ENCODE assay signal across 9 mouse cellular contexts in the genomic region with DNA sequence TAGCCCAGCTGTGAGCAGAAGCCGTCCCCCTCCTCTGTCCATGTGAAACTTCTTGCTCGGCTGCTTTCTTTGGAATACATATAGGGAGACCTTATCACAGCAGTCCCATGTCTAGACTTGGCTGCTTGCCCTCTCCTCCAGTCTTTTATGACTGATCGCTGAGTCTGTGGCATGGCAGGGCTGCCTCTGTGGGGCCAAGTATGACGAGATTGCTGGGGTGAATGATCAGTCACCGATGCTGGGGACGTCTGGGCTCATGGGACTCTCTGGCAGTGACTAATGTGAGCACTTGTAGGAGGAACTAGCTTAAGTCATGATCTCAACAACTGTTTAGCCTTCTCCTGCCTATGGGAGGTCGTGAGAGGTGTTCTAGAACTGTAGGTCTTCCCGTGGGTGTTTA. TPM values are rescaled to one million over a fixed set of nuclear protein-coding genes. Genes with fewer than 3 reads are reported as not detected.
DNase-seq lines count a peak whose midpoint lies in the region; ATAC-seq and TF ChIP-seq lines count a peak whose summit lies in the region.
"Had no signal": no experiment of that assay in that cellular context is flagged by ENCODE, and none has a peak within 500 bp of the region (broad histone marks: within the 10 kb centered on the region; RNA-seq: fewer than 3 reads in every experiment).

No protein-coding gene starts in this region.

- no peak overlapping the region for H3K9ac ChIP-seq in intestine, postnatal 0 days (ENCODE audit: low read depth, low read length)
- no peak overlapping the region for H3K9ac ChIP-seq in forebrain, postnatal 0 days
- H3K9ac ChIP-seq: embryonic facial prominence, embryonic 13.5 days had no signal

- H3K4me3 ChIP-seq in bone marrow macrophage, adult 2 months (ENCODE audit: insufficient read depth, low read length): peak overlapping the region; percentile 14
- no peak overlapping the region for H3K4me3 ChIP-seq in intestine, postnatal 0 days (ENCODE audit: low read depth, low read length)
- H3K4me3 ChIP-seq in left cerebral cortex, adult 2 months: no peak overlapping the region
- no peak overlapping the region for H3K4me3 ChIP-seq in forebrain, postnatal 0 days (ENCODE audit: low read depth, low read length)
- H3K4me3 ChIP-seq: embryonic facial prominence, embryonic 13.5 days had no signal

- peak; percentile 98 for DNase-seq in heart, adult 11 months
- no peak for DNase-seq in heart, adult 8-10 months (ENCODE audit: low spot score)
- DNase-seq in frontal cortex, adult 2 months (ENCODE audit: extremely low spot score in 1 of 2, low spot score in 1 of 2): no peak
- no peak for DNase-seq in left cerebral cortex, adult 2 months (ENCODE audit: extremely low spot score in 1 of 2, low spot score in 2 of 2)
- DNase-seq in forebrain, postnatal 0 days: no peak

- no peak for TF ChIP-seq CTCF in bone marrow macrophage, adult 2 months (IDR thresholded peaks at IDR 0.05; ENCODE audit: low read depth, low read length)
- no peak for TF ChIP-seq CTCF in intestine, postnatal 0 days (IDR thresholded peaks at IDR 0.05; ENCODE audit: low read depth)
- no peak for TF ChIP-seq CTCF in left cerebral cortex, adult 2 months (IDR thresholded peaks at IDR 0.05)
- no peak for TF ChIP-seq CTCF in forebrain, postnatal 0 days (IDR thresholded peaks at IDR 0.05; ENCODE audit: low read depth)

- ATAC-seq in intestine, postnatal 0 days: peak; percentile 84
- peak; percentile 67 for ATAC-seq in monocyte, adult 5-6 weeks (replicated peaks; ENCODE audit: insufficient number of reproducible peaks, low FRiP score, low TSS enrichment, poor library complexity, severe bottlenecking)
- ATAC-seq in forebrain, postnatal 0 days: no peak

- no peak for TF ChIP-seq POLR2A in bone marrow macrophage, adult 2 months (IDR thresholded peaks at IDR 0.05; ENCODE audit: borderline replicate concordance, low read depth, low read length)

- H3K4me1 ChIP-seq in bone marrow macrophage, adult 2 months (ENCODE audit: control insufficient read depth, insufficient read depth, low read length): peaks cover 47% of the 10 kb centered on the region
- peaks cover 27% of the 10 kb centered on the region for H3K4me1 ChIP-seq in intestine, postnatal 0 days (replicated peaks; ENCODE audit: control insufficient read depth, insufficient read depth, low read length)
- H3K4me1 ChIP-seq in forebrain, postnatal 0 days (ENCODE audit: insufficient read depth): no peaks in the 10 kb centered on the region

- H3K27ac ChIP-seq in bone marrow macrophage, adult 2 months (ENCODE audit: insufficient read depth, low read depth, low read length): peak overlapping the region; percentile 68
- H3K27ac ChIP-seq in intestine, postnatal 0 days (ENCODE audit: low read depth, low read length): peak overlapping the region; percentile 83
- no peak overlapping the region for H3K27ac ChIP-seq in left cerebral cortex, adult 2 months
- H3K27ac ChIP-seq in forebrain, postnatal 0 days (ENCODE audit: low read depth, low read length): no peak overlapping the region
- H3K27ac ChIP-seq: embryonic facial prominence, embryonic 13.5 days had no signal

- WGBS in intestine, postnatal 0 days: 11% methylated on average over 8 of the region's 8 CpGs
- WGBS in forebrain, postnatal 0 days: 66% methylated on average over 8 of the region's 8 CpGs

- peak overlapping the region; percentile 18; the same call in 1 of the 2 replicates for H3K4me2 ChIP-seq in intestine, postnatal 0 days (replicated peaks; ENCODE audit: low read depth)
- H3K4me2 ChIP-seq in forebrain, postnatal 0 days (ENCODE audit: low read depth): no peak overlapping the region
- H3K4me2 ChIP-seq: embryonic facial prominence, embryonic 13.5 days had no signal

- no peaks in the 10 kb centered on the region; the same call in 1 of the 2 replicates for H3K36me3 ChIP-seq in intestine, postnatal 0 days (ENCODE audit: control insufficient read depth, insufficient read depth)
- H3K36me3 ChIP-seq in forebrain, postnatal 0 days (ENCODE audit: insufficient read depth): no peaks in the 10 kb centered on the region
- H3K36me3 ChIP-seq: embryonic facial prominence, embryonic 13.5 days had no signal

- H3K27me3 ChIP-seq in intestine, postnatal 0 days (replicated peaks; ENCODE audit: control insufficient read depth, insufficient read depth, low read length): no peaks in the 10 kb centered on the region
- H3K27me3 ChIP-seq in forebrain, postnatal 0 days (ENCODE audit: insufficient read depth, low read length): no peaks in the 10 kb centered on the region

- intact Hi-C loops in left cerebral cortex, adult 2 months (cut with DNase I): no loop called here

- no peaks in the 10 kb centered on the region for H3K9me3 ChIP-seq in intestine, postnatal 0 days (ENCODE audit: control insufficient read depth)
- no peaks in the 10 kb centered on the region for H3K9me3 ChIP-seq in forebrain, postnatal 0 days (ENCODE audit: low read length)
- H3K9me3 ChIP-seq: embryonic facial prominence, embryonic 13.5 days had no signal

RNA-seq across cellular contexts. Expression of a gene that starts 21.6 kb away (rescaled TPM):
- total RNA-seq in heart, adult 8-10 months (2022): 10 to 100 TPM; 11.4 to 14.3 (median 13.2) TPM
- polyA plus RNA-seq in bone marrow macrophage, adult 2 months (2012; ENCODE audit: insufficient read depth, insufficient read length, missing spikeins): 49.6 and 50.4 TPM in 2 replicates
- 5.7 and 7.5 TPM in 2 replicates for polyA plus RNA-seq in intestine, postnatal 0 days (2015; fragmentation: Nextera tagmentation; extraction: Ambion mirVana)
- 54.4 to 58.3 TPM (median 55.2 TPM) in 3 replicates for total RNA-seq in monocyte, adult 5-6 weeks (2017)
- 11.6 and 12.6 TPM in 2 replicates for polyA plus RNA-seq in frontal cortex, adult 2 months (2012; rRNA removed)
- total RNA-seq in left cerebral cortex, adult 2 months (2021): 10 to 100 TPM; 15.0 to 15.2 TPM
- 4.1 and 6.2 TPM in 2 replicates for total RNA-seq in forebrain, postnatal 0 days (2014; rRNA removed)
- 0.53 and 1.1 TPM in 2 replicates for polyA plus RNA-seq in forebrain, postnatal 0 days (2015; fragmentation: Nextera tagmentation; extraction: Ambion mirVana)

Comparison
In these comparisons a context has a peak if more than half of its experiments do, and no peak if none do; other contexts are left out.
1. H3K27ac ChIP-seq: peak in bone marrow macrophage, adult 2 months (single experiment) and intestine, postnatal 0 days (single experiment); none in left cerebral cortex, adult 2 months (single experiment) and forebrain, postnatal 0 days (single experiment).